Mouse (Mus musculus) neutrophil, adult 59 days (primary cell): ENCODE measurements around the gene Tmem184b. TPM values are rescaled to one million over a fixed set of nuclear protein-coding genes. Genes with fewer than 3 reads are reported as not detected.

Experiments used
- total RNA-seq, 2 experiments: library from RNA; stranded (reverse); gene quantifications; 1 replicate in 1 of 2; 2 replicates in 1 of 2; pipeline ENCODE4 v1.2.4; 2023

Tmem184b gene
- 10 to 100 TPM; 68.6 to 77.2 TPM for total RNA-seq

DNA sequence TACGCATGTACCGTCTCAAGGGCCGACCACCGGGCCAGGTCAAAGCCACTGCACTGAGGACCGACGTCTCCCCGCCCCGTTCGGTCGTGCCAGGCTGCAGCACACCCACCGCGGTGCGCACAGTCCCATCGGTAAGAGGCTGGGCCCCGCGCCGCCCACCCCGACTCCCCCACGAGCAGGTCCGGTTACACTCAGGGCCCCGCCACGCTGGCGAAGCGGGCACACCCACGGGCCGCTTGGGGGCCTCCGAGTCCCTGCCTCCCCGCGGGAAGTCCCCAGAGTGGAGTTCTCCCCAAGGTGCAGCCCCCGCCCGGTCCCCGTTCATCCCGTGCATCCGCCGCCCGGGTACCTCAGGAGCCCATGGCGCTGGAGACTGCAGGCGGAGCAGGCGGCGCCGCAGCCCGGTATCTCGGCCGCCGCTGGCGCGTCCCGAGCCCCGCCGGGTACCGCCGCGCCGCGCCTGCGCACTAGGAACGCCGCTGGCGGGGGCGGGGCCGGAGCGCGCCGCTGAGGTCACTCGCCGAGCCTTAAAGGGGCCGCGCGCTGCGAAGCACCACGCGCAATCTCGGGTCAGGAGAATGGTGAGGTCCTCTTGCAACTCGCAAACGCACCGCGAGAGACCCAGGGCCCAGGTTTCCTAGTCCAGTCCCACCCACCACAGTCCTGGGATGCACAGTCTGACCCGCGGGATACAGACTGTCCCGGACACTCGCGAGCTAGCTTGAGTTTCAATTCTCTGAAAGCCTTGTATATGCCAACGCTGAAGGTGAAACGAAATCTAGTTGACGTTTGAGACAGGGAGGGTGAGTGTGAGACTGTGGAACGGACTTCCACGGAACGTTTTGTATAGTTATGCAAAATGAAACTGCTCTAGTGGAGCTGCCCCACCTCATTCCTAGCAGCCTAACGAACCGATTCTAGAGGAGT lies at the start of gene Tmem184b:
TSS of gene Tmem184b (minus strand) at position 734 of the 927 bp plus-strand sequence.

DNA sequence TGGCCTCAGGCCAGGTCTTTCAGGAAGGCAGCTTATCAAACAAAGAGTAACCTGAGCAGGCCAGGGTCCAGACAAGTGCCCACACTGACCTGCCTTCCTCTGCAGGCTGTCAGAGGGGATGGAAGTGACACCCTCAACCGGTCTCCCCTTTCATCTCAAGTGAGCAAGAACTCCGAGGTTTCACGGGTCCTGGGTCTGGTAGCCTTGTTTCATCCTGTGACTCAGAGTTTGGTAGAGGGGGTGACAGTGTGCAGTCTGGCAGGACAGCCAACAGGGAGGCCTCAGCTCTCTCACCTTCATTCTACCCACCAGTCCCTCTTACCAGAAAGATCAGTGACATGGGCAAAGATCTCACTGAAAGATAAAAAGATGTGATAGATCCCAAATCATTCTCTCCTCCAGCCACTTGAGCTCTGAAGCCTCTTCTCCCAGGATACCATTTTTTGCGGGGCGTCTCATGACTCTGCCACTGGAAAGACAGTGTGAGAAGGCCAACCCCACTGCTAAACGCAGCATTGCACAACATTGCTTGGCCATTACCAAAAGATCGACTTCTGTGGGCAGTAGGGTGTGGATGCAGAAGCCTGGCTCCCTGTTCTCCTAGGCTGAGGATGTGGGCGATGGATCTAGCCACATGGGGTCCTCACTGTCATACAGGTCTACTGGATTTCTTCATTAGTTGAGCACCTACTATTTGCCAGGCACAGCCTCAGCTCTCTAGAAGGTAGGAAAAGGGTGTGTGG lies 57.1 kb downstream of the Tmem184b start, which contains the start of gene Maff:
TSS of gene Maff (plus strand) at position 571 of the 743 bp plus-strand sequence.

DNA sequence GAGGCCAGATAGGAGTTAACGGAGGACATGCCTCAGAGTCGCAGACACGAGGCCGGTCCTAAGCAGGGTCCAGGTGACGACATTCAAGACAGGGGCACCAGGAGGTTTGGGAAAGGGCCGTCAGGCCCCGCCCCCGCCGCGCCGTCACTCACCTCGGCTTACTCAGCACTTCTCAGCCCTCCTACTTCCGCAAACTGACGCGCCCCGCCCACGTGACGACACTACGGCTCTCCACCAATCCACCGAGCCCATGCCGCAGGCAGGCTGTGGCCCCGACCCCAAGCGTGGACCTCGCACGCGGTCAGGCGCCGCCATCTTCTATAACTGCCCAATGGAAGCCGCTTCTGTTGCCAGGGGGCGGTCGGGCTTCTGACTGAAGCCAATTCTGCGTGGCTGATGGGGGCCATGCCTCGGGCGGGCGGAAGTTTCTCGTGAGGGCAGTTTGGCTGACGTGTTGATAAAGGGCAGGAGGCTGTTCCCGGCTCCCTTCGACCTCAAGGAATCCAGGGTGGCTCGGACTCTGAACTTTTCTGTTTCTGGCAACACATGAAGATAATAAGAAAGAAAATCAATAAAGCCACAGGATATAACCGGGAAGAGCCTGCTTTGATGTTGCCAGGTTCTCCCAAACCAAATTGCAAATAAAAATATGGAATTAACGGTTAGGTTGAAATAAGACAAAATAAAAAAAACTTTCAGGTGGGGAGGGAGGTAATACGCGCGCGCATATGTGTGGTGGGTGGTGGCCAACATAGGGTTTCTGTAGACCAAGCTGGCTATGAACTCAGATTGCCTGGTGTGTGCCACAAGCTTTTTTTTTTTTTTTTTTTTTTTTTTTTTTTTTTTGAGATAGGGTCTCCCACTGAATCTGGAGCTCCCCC lies 75.1 kb downstream of the Tmem184b start, which contains the start of gene Pla2g6:
TSS of gene Pla2g6 (minus strand) at position 333 of the 881 bp plus-strand sequence.

Other genes with a start within 250 kb of the Tmem184b start
- not detected for gene Sox10, start 238.3 kb downstream of the Tmem184b start, total RNA-seq
- 1 to 10 TPM; 5.8 to 7.4 TPM for gene Pick1, start 174.4 kb downstream of the Tmem184b start, total RNA-seq
- gene Gm49486, start 174.2 kb downstream of the Tmem184b start, total RNA-seq, result under 1 TPM; 0.16 to 0.18 TPM
- gene Slc16a8, start 148.8 kb downstream of the Tmem184b start, total RNA-seq, result not detected
- gene Baiap2l2, start 118.0 kb downstream of the Tmem184b start, total RNA-seq, result not detected
- gene Pla2g6, start 75.2 kb downstream of the Tmem184b start, total RNA-seq, result 1 to 10 TPM; 5.4 to 8.4 TPM
- gene Maff, start 56.9 kb downstream of the Tmem184b start, total RNA-seq, result 10 to 100 TPM; 12.0 to 15.1 TPM
- gene Csnk1e, start 52.0 kb upstream of the Tmem184b start, total RNA-seq, result 100 to 1,000 TPM; 101 to 115 TPM
- gene Kcnj4, start 101.7 kb upstream of the Tmem184b start, total RNA-seq, result not detected
- gene Kdelr3, start 112.8 kb upstream of the Tmem184b start, total RNA-seq, result not detected
- gene Ddx17, start 143.2 kb upstream of the Tmem184b start, total RNA-seq, result 100 to 1,000 TPM; 173 to 204 TPM
- 1 to 10 TPM; 1.3 to 3.7 TPM for gene Dmc1, start 201.5 kb upstream of the Tmem184b start, total RNA-seq